Comparison of ENCODE assay signal across 9 mouse cellular contexts in genomic region chr9:75221420-75222287, GRCm38 (mm10). TPM values are rescaled to one million over a fixed set of nuclear protein-coding genes. Genes with fewer than 3 reads are reported as not detected.
A peak's percentile ranks its signal among the peaks of the same experiment; 100 is the strongest.
DNase-seq lines count a peak whose midpoint lies in the region; ATAC-seq and TF ChIP-seq lines count a peak whose summit lies in the region.
"Had no signal": no experiment of that assay in that cellular context is flagged by ENCODE, and none has a peak within 500 bp of the region (broad histone marks: within the 10 kb centered on the region; RNA-seq: fewer than 3 reads in every experiment).

No protein-coding gene starts in this region.

- no peak overlapping the region for H3K9ac ChIP-seq in hindbrain, postnatal 0 days (replicated peaks; ENCODE audit: low read length)
- H3K9ac ChIP-seq: heart, embryonic 13.5 days had no signal

- H3K27ac ChIP-seq in hindbrain, postnatal 0 days: no peak overlapping the region
- H3K27ac ChIP-seq: heart, embryonic 13.5 days had no signal

- H3K36me3 ChIP-seq in hindbrain, postnatal 0 days (ENCODE audit: insufficient read depth, low read length): peaks cover 4% of the 10 kb centered on the region; the same call in 1 of the 2 replicates

- H3K4me3 ChIP-seq in hindbrain, postnatal 0 days (ENCODE audit: low read length): no peak overlapping the region
- H3K4me3 ChIP-seq: heart, embryonic 13.5 days had no signal

- 71% methylated on average over 10 of the region's 10 CpGs for WGBS in hindbrain, postnatal 0 days

- no peak for ATAC-seq in CD4-positive, CD25-positive, alpha-beta regulatory T cell, adult 4 months
- ATAC-seq in hindbrain, postnatal 0 days: peak; percentile 66; the same call in 1 of the 2 replicates

- no peak overlapping the region for H3K4me2 ChIP-seq in hindbrain, postnatal 0 days (ENCODE audit: low read depth, low read length)
- H3K4me2 ChIP-seq: heart, embryonic 13.5 days had no signal

- peak; percentile 4 for DNase-seq in CD4-positive, CD25-positive, alpha-beta regulatory T cell, adult 2 months (ENCODE audit: low read depth, low spot score)
- DNase-seq in right cerebral cortex, adult 18-20 months: peak; percentile 33
- no peak for DNase-seq in right cerebral cortex, postnatal 4 days
- DNase-seq in hindbrain, postnatal 0 days (ENCODE audit: low spot score): no peak
- DNase-seq in lung, postnatal 36 days: peak; percentile 87
- no peak for DNase-seq in spleen, adult 12 weeks (ENCODE audit: low spot score)
- DNase-seq in left cerebral cortex, adult 18-20 months (ENCODE audit: low spot score in 2 of 2): no peak

- no peak for TF ChIP-seq CTCF in hindbrain, postnatal 0 days (IDR thresholded peaks at IDR 0.05; ENCODE audit: low read depth)

- H3K9me3 ChIP-seq in hindbrain, postnatal 0 days (ENCODE audit: low read length): no peaks in the 10 kb centered on the region
- H3K9me3 ChIP-seq: heart, embryonic 13.5 days had no signal

- no peaks in the 10 kb centered on the region for H3K4me1 ChIP-seq in hindbrain, postnatal 0 days (ENCODE audit: insufficient read depth, low read length)

- no peaks in the 10 kb centered on the region for H3K27me3 ChIP-seq in hindbrain, postnatal 0 days (ENCODE audit: insufficient read depth, low read length)
- H3K27me3 ChIP-seq: heart, embryonic 13.5 days had no signal

RNA-seq across cellular contexts. Expression of gene Myo5c, which starts 10.2 kb away (rescaled TPM):
- 1 to 10 TPM in 1 of 2 experiments, not detected in 1; 1.1 TPM for polyA plus RNA-seq in CD4-positive, CD25-positive, alpha-beta regulatory T cell, adult 4 months (2017; shearing (Covaris generic))
- 0.26 and 0.75 TPM in 2 replicates for total RNA-seq in hindbrain, postnatal 0 days (2014; rRNA removed)
- polyA plus RNA-seq in hindbrain, postnatal 0 days (2015; fragmentation: Nextera tagmentation; extraction: Ambion mirVana): 0.30 and 0.44 TPM in 2 replicates
- 1 to 10 TPM; 4.4 to 8.4 TPM for total RNA-seq in left cerebral cortex, adult 18-20 months (2021)

Comparison
In these comparisons a context has a peak if more than half of its experiments do, and no peak if none do; other contexts are left out.
1. DNase-seq: peak in CD4-positive, CD25-positive, alpha-beta regulatory T cell, adult 2 months (single experiment), right cerebral cortex, adult 18-20 months (single experiment) and lung, postnatal 36 days (single experiment); none in right cerebral cortex, postnatal 4 days (single experiment), hindbrain, postnatal 0 days (single experiment), spleen, adult 12 weeks (single experiment) and left cerebral cortex, adult 18-20 months (0 of 2).